Mouse (Mus musculus): Measurements from ENCODE around the gene Fam184a. TPM values are rescaled to one million over a fixed set of nuclear protein-coding genes. Genes with fewer than 3 reads are reported as not detected.

Fam184a gene
- polyA plus RNA-seq, 1 experiment from 2014 or later, result 2.5 TPM

- Histone ChIP-seq H3K27ac (replicated peaks) (no peak overlapping the region), H3K4me2 (no peak overlapping the region), H3K4me3 (no peak overlapping the region), H3K4me1 (peaks cover 16% of the 10 kb centered on the region), H3K36me3 (no peaks in the 10 kb centered on the region), H3K27me3 (replicated peaks) (peaks cover 23% of the 10 kb centered on the region), H3K9me3 (no peaks in the 10 kb centered on the region), H3K9ac (no peak overlapping the region)
- ATAC-seq (ENCODE audit: extremely low read depth, insufficient number of reproducible peaks, low FRiP score, low TSS enrichment), result no peak
- WGBS, result 54% methylated on average over 6 of the region's 6 CpGs
Measured at GRCm38 (mm10) chr10:53746039-53746438, 4.9 kb downstream of the Fam184a start.

GRCm38 (mm10) chr10:53742961-53743360, 8.0 kb downstream of the Fam184a start:
- Histone ChIP-seq H3K27ac (replicated peaks) (no peak overlapping the region), H3K4me2 (no peak overlapping the region), H3K27me3 (replicated peaks) (0 out of 2 replicates have a peak, but pooled peaks cover 3% of the 10 kb centered on the region), H3K9me3 (no peaks in the 10 kb centered on the region), H3K4me1 (peaks cover 9% of the 10 kb centered on the region; the same call in 1 of the 2 replicates), H3K36me3 (no peaks in the 10 kb centered on the region), H3K4me3 (no peak overlapping the region), H3K9ac (no peak overlapping the region)
- no peak for ATAC-seq (ENCODE audit: extremely low read depth, insufficient number of reproducible peaks, low FRiP score, low TSS enrichment)
- WGBS, result 78% methylated on average over 5 of the region's 5 CpGs

- Histone ChIP-seq H3K9me3 (no peaks in the 10 kb centered on the region), H3K27ac (replicated peaks) (no peak overlapping the region), H3K4me2 (no peak overlapping the region), H3K27me3 (replicated peaks) (0 out of 2 replicates have a peak, but pooled peaks cover 3% of the 10 kb centered on the region), H3K4me3 (no peak overlapping the region), H3K36me3 (no peaks in the 10 kb centered on the region), H3K4me1 (peaks cover 7% of the 10 kb centered on the region; the same call in 1 of the 2 replicates), H3K9ac (no peak overlapping the region)
- no peak for ATAC-seq (ENCODE audit: extremely low read depth, insufficient number of reproducible peaks, low FRiP score, low TSS enrichment)
Measured at GRCm38 (mm10) chr10:53740014-53740413, 10.9 kb downstream of the Fam184a start.

- no peaks in the 10 kb centered on the region for H3K36me3 ChIP-seq
- H3K9me3 ChIP-seq, result no peaks in the 10 kb centered on the region
- no peak overlapping the region for H3K27ac ChIP-seq (replicated peaks)
- peaks cover 7% of the 10 kb centered on the region; the same call in 1 of the 2 replicates for H3K4me1 ChIP-seq
- no peak overlapping the region for H3K4me2 ChIP-seq
- 82% methylated on average over 8 of the region's 8 CpGs for WGBS
- H3K27me3 ChIP-seq (replicated peaks), result 0 out of 2 replicates have a peak, but pooled peaks cover under 1% of the 10 kb centered on the region
- ATAC-seq (ENCODE audit: extremely low read depth, insufficient number of reproducible peaks, low FRiP score, low TSS enrichment), result no peak
- no peak overlapping the region for H3K4me3 ChIP-seq
- H3K9ac ChIP-seq, result no peak overlapping the region
Measured at GRCm38 (mm10) chr10:53738842-53739241, 12.1 kb downstream of the Fam184a start.

- Histone ChIP-seq H3K36me3 (no peaks in the 10 kb centered on the region), H3K4me2 (no peak overlapping the region), H3K9ac (no peak overlapping the region), H3K27ac (replicated peaks) (no peak overlapping the region), H3K4me1 (peaks cover 13% of the 10 kb centered on the region), H3K27me3 (replicated peaks) (no peaks in the 10 kb centered on the region), H3K4me3 (no peak overlapping the region), H3K9me3 (no peaks in the 10 kb centered on the region)
- 64% methylated on average over 7 of the region's 7 CpGs for WGBS
- ATAC-seq (ENCODE audit: extremely low read depth, insufficient number of reproducible peaks, low FRiP score, low TSS enrichment), result no peak
Measured at GRCm38 (mm10) chr10:53735201-53735865, 15.6 kb downstream of the Fam184a start.

GRCm38 (mm10) chr10:53732324-53732723, 18.6 kb downstream of the Fam184a start:
- H3K27ac ChIP-seq (replicated peaks), result no peak overlapping the region
- no peak for ATAC-seq (ENCODE audit: extremely low read depth, insufficient number of reproducible peaks, low FRiP score, low TSS enrichment)
- WGBS, result 69% methylated on average over 7 of the region's 7 CpGs

GRCm38 (mm10) chr10:53728883-53729282, 22.0 kb downstream of the Fam184a start:
- H3K4me2 ChIP-seq, result no peak overlapping the region
- 10% methylated on average over 1 of the region's 1 CpGs for WGBS
- H3K36me3 ChIP-seq, result no peaks in the 10 kb centered on the region

More at GRCm38 (mm10) chr10:53732324-53732723, 18.6 kb downstream of the Fam184a start:
- H3K9ac ChIP-seq, result no peak overlapping the region
- peaks cover 20% of the 10 kb centered on the region for H3K4me1 ChIP-seq
- no peak overlapping the region for H3K4me3 ChIP-seq
- H3K27me3 ChIP-seq (replicated peaks), result no peaks in the 10 kb centered on the region
- H3K36me3 ChIP-seq, result no peaks in the 10 kb centered on the region
- H3K4me2 ChIP-seq, result no peak overlapping the region
- no peaks in the 10 kb centered on the region for H3K9me3 ChIP-seq

GRCm38 (mm10) chr10:53725301-53725700, 25.6 kb downstream of the Fam184a start:
- Histone ChIP-seq H3K27ac (replicated peaks) (no peak overlapping the region), H3K4me2 (no peak overlapping the region), H3K9ac (no peak overlapping the region), H3K4me1 (peaks cover 7% of the 10 kb centered on the region; the same call in 1 of the 2 replicates), H3K4me3 (no peak overlapping the region), H3K36me3 (no peaks in the 10 kb centered on the region), H3K27me3 (replicated peaks) (no peaks in the 10 kb centered on the region), H3K9me3 (no peaks in the 10 kb centered on the region)
- no peak for ATAC-seq (ENCODE audit: extremely low read depth, insufficient number of reproducible peaks, low FRiP score, low TSS enrichment)
- 26% methylated on average over 2 of the region's 2 CpGs for WGBS

More at GRCm38 (mm10) chr10:53728883-53729282, 22.0 kb downstream of the Fam184a start:
- Histone ChIP-seq H3K9ac (no peak overlapping the region), H3K27me3 (replicated peaks) (no peaks in the 10 kb centered on the region), H3K9me3 (no peaks in the 10 kb centered on the region), H3K27ac (replicated peaks) (no peak overlapping the region), H3K4me3 (no peak overlapping the region), H3K4me1 (peaks cover 13% of the 10 kb centered on the region)
- no peak for ATAC-seq (ENCODE audit: extremely low read depth, insufficient number of reproducible peaks, low FRiP score, low TSS enrichment)

- Histone ChIP-seq H3K27ac (replicated peaks) (no peak overlapping the region), H3K4me3 (no peak overlapping the region), H3K9me3 (peaks cover 4% of the 10 kb centered on the region; the same call in 1 of the 2 replicates), H3K27me3 (replicated peaks) (no peaks in the 10 kb centered on the region), H3K4me2 (no peak overlapping the region), H3K9ac (no peak overlapping the region), H3K36me3 (no peaks in the 10 kb centered on the region), H3K4me1 (no peaks in the 10 kb centered on the region)
- WGBS, result 79% methylated on average over 9 of the region's 9 CpGs
- no peak for ATAC-seq (ENCODE audit: extremely low read depth, insufficient number of reproducible peaks, low FRiP score, low TSS enrichment)
Measured at GRCm38 (mm10) chr10:53704516-53704915, 46.4 kb downstream of the Fam184a start.

- peaks cover 4% of the 10 kb centered on the region; the same call in 1 of the 2 replicates for H3K9me3 ChIP-seq
- H3K36me3 ChIP-seq, result no peaks in the 10 kb centered on the region
- no peaks in the 10 kb centered on the region for H3K4me1 ChIP-seq
- no peak overlapping the region for H3K4me3 ChIP-seq
- H3K9ac ChIP-seq, result no peak overlapping the region
- ATAC-seq (ENCODE audit: extremely low read depth, insufficient number of reproducible peaks, low FRiP score, low TSS enrichment), result no peak
- no peak overlapping the region for H3K27ac ChIP-seq (replicated peaks)
- 82% methylated on average over 10 of the region's 10 CpGs for WGBS
- no peak overlapping the region for H3K4me2 ChIP-seq
- no peaks in the 10 kb centered on the region for H3K27me3 ChIP-seq (replicated peaks)
Measured at GRCm38 (mm10) chr10:53698531-53698930, 52.4 kb downstream of the Fam184a start.

GRCm38 (mm10) chr10:53694757-53695156, 56.2 kb downstream of the Fam184a start:
- ATAC-seq (ENCODE audit: extremely low read depth, insufficient number of reproducible peaks, low FRiP score, low TSS enrichment), result no peak
- WGBS, result 65% methylated on average over 5 of the region's 5 CpGs
- H3K4me2 ChIP-seq, result no peak overlapping the region

GRCm38 (mm10) chr10:53691263-53691662, 59.7 kb downstream of the Fam184a start:
- ATAC-seq (ENCODE audit: extremely low read depth, insufficient number of reproducible peaks, low FRiP score, low TSS enrichment), result no peak
- Histone ChIP-seq H3K4me2 (no peak overlapping the region), H3K27me3 (replicated peaks) (no peaks in the 10 kb centered on the region), H3K4me1 (peaks cover 5% of the 10 kb centered on the region), H3K9ac (no peak overlapping the region), H3K27ac (replicated peaks) (no peak overlapping the region), H3K36me3 (no peaks in the 10 kb centered on the region), H3K4me3 (no peak overlapping the region), H3K9me3 (no peaks in the 10 kb centered on the region)

More at GRCm38 (mm10) chr10:53694757-53695156, 56.2 kb downstream of the Fam184a start:
- Histone ChIP-seq H3K4me3 (no peak overlapping the region), H3K27ac (replicated peaks) (no peak overlapping the region), H3K9me3 (no peaks in the 10 kb centered on the region), H3K27me3 (replicated peaks) (no peaks in the 10 kb centered on the region), H3K9ac (no peak overlapping the region), H3K4me1 (peaks cover 2% of the 10 kb centered on the region), H3K36me3 (no peaks in the 10 kb centered on the region)

Measured in heart, embryonic 13.5 days (tissue).